Mouse (Mus musculus) ES-E14 (cell line): Measurements from ENCODE around the gene Clasp2. TPM values are rescaled to one million over a fixed set of nuclear protein-coding genes. Genes with fewer than 3 reads are reported as not detected.

Source experiments
- DNase-seq: peaks from one replicate; pipeline ENCODE4 v3.0.0-alpha.2; 2013; ENCODE audit warnings: low read depth, low spot score
- H3K27ac ChIP-seq: 2 replicates; pipeline ENCODE4 v1.5.1; 2012; ENCODE audit warnings: low read depth, mild to moderate bottlenecking, low read length, moderate library complexity, mixed read lengths; ENCODE audit not compliant: poor library complexity, insufficient read depth, severe bottlenecking
- H3K36me3 ChIP-seq: 2 replicates; pipeline ENCODE4 v1.6.1; 2012; ENCODE audit warnings: mild to moderate bottlenecking, low read length, moderate library complexity, mixed read lengths; ENCODE audit not compliant: control insufficient read depth, poor library complexity, insufficient read depth, severe bottlenecking
- H3K4me1 ChIP-seq, 2 experiments: fragments of 150-350 bp in 1 of 2; sonication (generic) in 1 of 2; 2 replicates each; pipeline ENCODE4 v1.6.1; 2012; ENCODE audit warnings: low read length in 2 of 2, mild to moderate bottlenecking in 1 of 2, mixed read lengths in 1 of 2; ENCODE audit not compliant: control insufficient read depth in 2 of 2, insufficient read depth in 2 of 2, poor library complexity in 1 of 2
- H3K4me3 ChIP-seq, 2 experiments: fragments of 150-350 bp in 1 of 2; sonication (generic) in 1 of 2; 2 replicates each; pipeline ENCODE4 v1.5.1; 2012; ENCODE audit warnings: low read length in 2 of 2, low read depth in 1 of 2, mild to moderate bottlenecking in 1 of 2, mixed read lengths in 1 of 2; ENCODE audit not compliant: insufficient read depth in 1 of 2, poor library complexity in 1 of 2, severe bottlenecking in 1 of 2
- H3K9ac ChIP-seq: 2 replicates; pipeline ENCODE4 v1.6.1; 2012; ENCODE audit warnings: low read depth, mild to moderate bottlenecking, low read length, mixed read lengths; ENCODE audit not compliant: poor library complexity, insufficient read depth, severe bottlenecking
- H3K9me3 ChIP-seq: fragments of 150-350 bp; sonication (generic); 2 replicates; pipeline ENCODE4 v1.6.1; 2012; ENCODE audit warnings: low read depth, mild to moderate bottlenecking, low read length; ENCODE audit not compliant: control insufficient read depth, insufficient read depth
- CHD2 ChIP-seq: IDR thresholded peaks from 2 replicates; pipeline ENCODE4 v1.6.1; 2014; ENCODE audit warnings: mild to moderate bottlenecking, low read depth, low read length, inconsistent platforms
- HCFC1 ChIP-seq: IDR thresholded peaks from 2 replicates; pipeline ENCODE4 v1.6.1; 2012; ENCODE audit warnings: low read length, inconsistent platforms, borderline replicate concordance; ENCODE audit not compliant: insufficient read depth
- MAFK ChIP-seq: IDR thresholded peaks from 2 replicates; pipeline ENCODE4 v1.6.1; 2014; ENCODE audit warnings: mild to moderate bottlenecking, low read depth, low read length, inconsistent platforms; ENCODE audit not compliant: insufficient read depth
- ZC3H11A ChIP-seq: IDR thresholded peaks from 2 replicates; pipeline ENCODE4 v1.6.1; 2012; ENCODE audit warnings: low read depth, mild to moderate bottlenecking, inconsistent platforms, low read length, borderline replicate concordance
- ZNF384 ChIP-seq: IDR thresholded peaks from 2 replicates; pipeline ENCODE4 v1.6.1; 2012; ENCODE audit warnings: low read depth, low read length, inconsistent platforms
- in situ Hi-C, 2 experiments: fragments of 600-800 bp; cut with MboI; formaldehyde crosslinking; loops; one replicate each; pipeline ENCODE4 v1.15.1; 2025; ENCODE audit warnings: low sequenced_read_pairs in 2 of 2, inconsistent platforms in 1 of 2; ENCODE audit not compliant: unreplicated experiment in 2 of 2
- total RNA-seq: library from RNA; depleted of rRNA; stranded (reverse); fragments of 300-350 nt; gene quantifications from 2 replicates; pipeline ENCODE4 v1.2.3, GENCODE M21; 2012; rRNA removed

Clasp2 gene
- total RNA-seq, result 35.5 and 39.3 TPM in 2 replicates

DNA sequence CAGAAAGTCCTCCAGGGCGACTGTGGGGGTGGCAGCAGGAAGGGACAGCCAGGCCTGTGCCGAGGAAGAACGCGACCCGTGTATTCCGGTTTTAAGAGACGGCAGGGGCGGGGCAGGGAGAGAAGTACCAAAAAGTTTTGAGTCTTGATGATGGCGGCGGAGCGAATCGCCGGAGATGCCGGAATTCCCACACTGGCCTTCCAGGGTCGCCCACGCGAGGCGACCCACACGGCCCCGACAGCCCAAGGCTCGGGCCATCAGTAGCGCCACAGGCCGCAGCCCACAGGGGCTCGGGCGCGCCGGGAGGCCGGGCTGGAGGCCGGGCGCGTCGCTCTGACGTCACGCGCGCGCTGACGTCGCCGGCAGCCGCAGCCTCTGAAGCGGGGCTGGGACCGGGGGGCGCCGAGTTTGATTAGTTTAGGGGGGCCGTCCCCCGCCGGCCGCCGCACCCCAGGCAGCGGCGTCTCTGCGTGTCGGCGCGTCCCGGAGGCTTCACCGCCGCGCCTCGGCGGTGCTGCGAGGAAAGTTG lies at the start of gene Clasp2:
Clasp2 (plus strand) TSS at position 366 of the 529 bp plus-strand sequence.
- TF ChIP-seq HCFC1, result peak; percentile 70; the same call in 1 of the 2 replicates
- no peak for TF ChIP-seq ZNF384
- Histone ChIP-seq H3K4me3 (peak within 1 kb of the TSS; percentile 93 to 95), H3K9ac (peak within 1 kb of the TSS; percentile 93), H3K36me3 (no peaks in the 10 kb centered on the region), H3K9me3 (no peaks in the 10 kb centered on the region), H3K4me1 (peaks cover 0 to 3% of the 10 kb centered on the region in 2 experiments; a peak in 2 of 4 replicates), H3K27ac (peak within 1 kb of the TSS; percentile 63)
- in situ Hi-C loops, result no loop called here
- no peak for DNase-seq

DNA sequence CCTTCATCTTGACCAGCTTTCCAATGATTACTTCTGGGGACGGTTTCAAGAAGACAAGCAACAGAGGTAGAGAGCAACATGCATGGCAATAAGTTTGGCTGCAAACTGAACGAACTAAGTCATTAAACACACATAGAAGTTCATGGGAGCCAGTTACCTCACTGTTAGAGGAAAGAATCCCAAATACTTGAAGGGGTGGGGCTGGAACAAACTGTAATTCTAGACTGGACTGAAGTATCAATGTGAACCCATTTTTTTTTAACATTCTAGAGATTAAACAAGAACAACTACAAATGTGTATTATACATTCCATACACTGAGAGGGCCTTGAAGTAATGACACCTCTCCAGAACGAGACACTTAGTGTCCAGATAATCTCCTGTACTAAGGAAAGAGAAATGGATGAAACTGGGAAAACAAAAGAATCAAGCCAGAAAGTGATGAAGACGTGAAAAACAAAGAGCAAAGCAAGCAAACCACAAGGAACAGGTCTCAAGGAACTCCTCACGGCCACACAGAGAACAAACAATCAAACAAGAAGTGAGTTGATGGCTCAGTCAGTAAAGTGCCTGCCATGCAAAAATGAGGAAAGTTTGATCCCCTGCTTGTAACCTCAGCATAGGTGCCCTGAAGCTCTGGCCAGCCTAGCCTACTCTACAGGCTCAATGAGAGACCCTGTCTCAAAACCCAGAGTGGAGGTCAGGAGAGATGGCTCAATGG lies 39.7 kb upstream of the Clasp2 start:
- no peak overlapping the region for H3K27ac ChIP-seq
- no peak overlapping the region for H3K9ac ChIP-seq
- no peak overlapping the region for H3K4me3 ChIP-seq
- H3K4me1 ChIP-seq, result peaks cover 2 to 4% of the 10 kb centered on the region in 2 experiments; a peak in 1 of 4 replicates
- DNase-seq, result no peak
- H3K36me3 ChIP-seq, result no peaks in the 10 kb centered on the region
- in situ Hi-C loops, result no loop called here
- no peaks in the 10 kb centered on the region for H3K9me3 ChIP-seq
- no peak for TF ChIP-seq ZC3H11A
- TF ChIP-seq CHD2, result no peak
- no peak for TF ChIP-seq ZNF384
- no peak for TF ChIP-seq HCFC1
- TF ChIP-seq MAFK, result no peak

GRCm38 (mm10) chr9:113706108-113706507 lies 35.2 kb upstream of the Clasp2 start:
- Histone ChIP-seq H3K4me3 (peak overlapping the region; percentile 81 to 93; a peak in 1 of 4 replicates), H3K9ac (no peak overlapping the region), H3K36me3 (no peaks in the 10 kb centered on the region), H3K9me3 (no peaks in the 10 kb centered on the region), H3K4me1 (peaks cover 2 to 12% of the 10 kb centered on the region in 2 experiments; a peak in 3 of 4 replicates), H3K27ac (no peak overlapping the region)
- TF ChIP-seq HCFC1 (no peak), MAFK (no peak), ZC3H11A (no peak), ZNF384 (no peak), CHD2 (no peak)
- in situ Hi-C loops, result no loop called here
- no peak for DNase-seq

DNA sequence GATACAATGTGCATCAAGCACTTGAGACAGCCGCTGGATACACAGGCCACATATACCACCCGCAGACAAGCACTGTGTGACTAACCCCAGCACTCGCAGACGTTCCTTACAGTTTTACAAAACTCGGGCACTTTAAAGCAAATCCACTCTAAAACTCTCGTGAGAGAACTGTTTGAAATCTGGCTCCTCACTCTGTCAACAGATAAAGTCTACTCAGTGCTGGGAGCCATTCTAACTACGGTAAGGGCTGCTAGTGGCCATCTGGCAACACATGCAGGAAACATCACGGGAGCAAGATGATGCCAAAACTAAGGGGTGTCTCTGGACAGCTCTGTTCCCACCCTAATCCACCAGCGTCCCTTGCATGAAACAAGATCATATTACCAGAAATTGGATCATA lies 34.4 kb upstream of the Clasp2 start:
- in situ Hi-C loops, result no loop called here

More for the DNA sequence above, 34.4 kb upstream of the Clasp2 start:
- TF ChIP-seq HCFC1 (no peak), ZC3H11A (no peak), CHD2 (no peak), MAFK (no peak), ZNF384 (no peak)
- no peak for DNase-seq
- Histone ChIP-seq H3K36me3 (no peaks in the 10 kb centered on the region), H3K9ac (peak overlapping the region; percentile 21; the same call in 1 of the 2 replicates), H3K9me3 (no peaks in the 10 kb centered on the region), H3K4me3 (peak overlapping the region; percentile 81 to 93), H3K4me1 (peaks cover 2 to 12% of the 10 kb centered on the region in 2 experiments; a peak in 3 of 4 replicates), H3K27ac (no peak overlapping the region)
